Mouse (Mus musculus) CH12.LX (cell line): Measurements from ENCODE around the gene Per1. TPM values are rescaled to one million over a fixed set of nuclear protein-coding genes. Genes with fewer than 3 reads are reported as not detected.

Source experiments
- DNase-seq: peaks from one replicate; pipeline ENCODE4 v3.0.0-alpha.2; 2013; ENCODE audit errors: extremely low read depth
- H3K27ac ChIP-seq: 2 replicates; pipeline ENCODE4 v1.5.1; 2012; ENCODE audit warnings: low read depth, mild to moderate bottlenecking, control low read depth, moderate library complexity; ENCODE audit not compliant: insufficient read depth
- H3K27me3 ChIP-seq: replicated peaks from 2 replicates; pipeline ENCODE3; 2012; ENCODE audit warnings: inconsistent platforms
- H3K36me3 ChIP-seq, 2 experiments: replicated peaks in 1 of 2; 2 replicates each; pipeline versions ENCODE3 to v1.6.1; 2012; ENCODE audit warnings: inconsistent platforms in 1 of 2, low read length in 1 of 2, mild to moderate bottlenecking in 1 of 2, mixed read lengths in 1 of 2, moderate library complexity in 1 of 2; ENCODE audit not compliant: control insufficient read depth in 1 of 2, insufficient read depth in 1 of 2
- H3K4me1 ChIP-seq, 2 experiments: 2 replicates each; pipeline ENCODE4 v1.6.1; 2012; ENCODE audit warnings: inconsistent platforms in 1 of 2, moderate library complexity in 1 of 2; ENCODE audit not compliant: insufficient read depth in 2 of 2, control insufficient read depth in 1 of 2
- H3K4me2 ChIP-seq: 2 replicates; pipeline ENCODE4 v1.6.1; 2012; ENCODE audit warnings: low read depth, mild to moderate bottlenecking, control low read depth; ENCODE audit not compliant: poor library complexity, insufficient read depth, severe bottlenecking
- H3K4me3 ChIP-seq, 3 experiments: fragments of 150-350 bp in 1 of 3; sonication (generic) in 1 of 3; replicated peaks in 1 of 3; 2 replicates each; pipeline versions ENCODE3 to v1.5.1; 2011 to 2012; ENCODE audit warnings: low read depth in 2 of 3, low read length in 2 of 3, mild to moderate bottlenecking in 2 of 3, moderate library complexity in 2 of 3, control low read depth in 1 of 3, improper control_type of control experiment in 1 of 3, inconsistent platforms in 1 of 3, mixed read lengths in 1 of 3; ENCODE audit not compliant: poor library complexity in 1 of 3
- H3K79me2 ChIP-seq: replicated peaks from 2 replicates; pipeline ENCODE4 v1.6.1; 2012; ENCODE audit warnings: mild to moderate bottlenecking, moderate library complexity; ENCODE audit not compliant: control insufficient read depth, poor library complexity, insufficient read depth, severe bottlenecking; ENCODE audit errors: extremely low read depth
- H3K9ac ChIP-seq: 2 replicates; pipeline ENCODE4 v1.6.1; 2012; ENCODE audit warnings: low read depth, mild to moderate bottlenecking, control low read depth, moderate library complexity; ENCODE audit not compliant: insufficient read depth
- H3K9me3 ChIP-seq: replicated peaks from 2 replicates; pipeline ENCODE3; 2012; ENCODE audit warnings: low read length, inconsistent platforms, mixed read lengths
- BHLHE40 ChIP-seq: IDR thresholded peaks from 2 replicates; pipeline ENCODE4 v1.6.1; 2011; ENCODE audit warnings: mild to moderate bottlenecking, low read depth, low read length, improper control_type of control experiment
- CHD1 ChIP-seq: IDR thresholded peaks from 2 replicates; pipeline ENCODE4 v1.6.1; 2012; ENCODE audit warnings: low read depth, low read length, improper control_type of control experiment, inconsistent platforms
- CHD2 ChIP-seq: IDR thresholded peaks from 2 replicates; pipeline ENCODE4 v1.6.1; 2011; ENCODE audit warnings: low read length, improper control_type of control experiment
- ELF1 ChIP-seq: IDR thresholded peaks from 2 replicates; pipeline ENCODE4 v1.6.1; 2014; ENCODE audit warnings: low read depth, mild to moderate bottlenecking, inconsistent platforms, low read length, improper control_type of control experiment
- HCFC1 ChIP-seq: IDR thresholded peaks from 2 replicates; pipeline ENCODE4 v1.6.1; 2012; ENCODE audit warnings: low read depth, mild to moderate bottlenecking, inconsistent platforms, low read length, improper control_type of control experiment
- JUN ChIP-seq: IDR thresholded peaks from 2 replicates; pipeline ENCODE4 v1.6.1; 2011; ENCODE audit warnings: low read depth, mild to moderate bottlenecking, low read length, improper control_type of control experiment, moderate library complexity; ENCODE audit not compliant: insufficient read depth
- JUND ChIP-seq: conservative IDR thresholded peaks from 2 replicates; pipeline ENCODE4 v1.6.1; 2011; ENCODE audit warnings: low read depth, low read length, improper control_type of control experiment
- KAT2A ChIP-seq: IDR thresholded peaks from 2 replicates; pipeline ENCODE4 v1.6.1; 2012; ENCODE audit warnings: low read length, improper control_type of control experiment, inconsistent platforms; ENCODE audit not compliant: insufficient replicate concordance
- PAX5 ChIP-seq: IDR thresholded peaks from 2 replicates; pipeline ENCODE4 v1.6.1; 2012; ENCODE audit warnings: low read length, inconsistent platforms, mixed read lengths
- POLR2A ChIP-seq: IDR thresholded peaks from 2 replicates; pipeline ENCODE4 v1.6.1; 2011; ENCODE audit warnings: low read depth, mild to moderate bottlenecking, improper control_type of control experiment, low read length
- POLR2AphosphoS2 ChIP-seq: IDR thresholded peaks from 2 replicates; pipeline ENCODE4 v1.6.1; 2011; ENCODE audit warnings: low read depth, low read length, improper control_type of control experiment
- RAD21 ChIP-seq: IDR thresholded peaks from 2 replicates; pipeline ENCODE4 v1.6.1; 2011; ENCODE audit warnings: low read depth, mild to moderate bottlenecking, low read length, improper control_type of control experiment, moderate library complexity
- SIN3A ChIP-seq: IDR thresholded peaks from 2 replicates; pipeline ENCODE4 v1.6.1; 2012; ENCODE audit warnings: low read length, improper control_type of control experiment, inconsistent platforms
- SMC3 ChIP-seq: IDR thresholded peaks from 2 replicates; pipeline ENCODE4 v1.6.1; 2011; ENCODE audit warnings: low read depth, low read length, improper control_type of control experiment
- TBP ChIP-seq: conservative IDR thresholded peaks from 2 replicates; pipeline ENCODE4 v1.6.1; 2011; ENCODE audit warnings: low read depth, low read length, improper control_type of control experiment
- UBTF ChIP-seq: IDR thresholded peaks from 2 replicates; pipeline ENCODE4 v1.6.1; 2012; ENCODE audit warnings: low read depth, mild to moderate bottlenecking, inconsistent platforms, low read length, improper control_type of control experiment, moderate library complexity
- USF1 ChIP-seq: IDR thresholded peaks from 2 replicates; pipeline ENCODE4 v1.6.1; 2014; ENCODE audit warnings: low read depth, mild to moderate bottlenecking, inconsistent platforms, low read length, improper control_type of control experiment
- USF2 ChIP-seq: conservative IDR thresholded peaks from 2 replicates; pipeline ENCODE4 v1.6.1; 2011; ENCODE audit warnings: low read depth, low read length, improper control_type of control experiment
- ZKSCAN1 ChIP-seq: IDR thresholded peaks from 2 replicates; pipeline ENCODE4 v1.6.1; 2012; ENCODE audit warnings: low read depth, inconsistent platforms, low read length, improper control_type of control experiment, borderline replicate concordance
- dilution Hi-C: fragments of 300-500 bp; cut with MboI; formaldehyde crosslinking; loops from 2 replicates; pipeline ENCODE4 v1.14.3; 2020; ENCODE audit warnings: low sequenced_read_pairs; ENCODE audit not compliant: extremely low pct_unique_long_range_greater_than_20kb, extremely low pct_ligation_motif_present
- in situ Hi-C: fragments of 300-500 bp; cut with MboI; formaldehyde crosslinking; loops from 3 replicates; pipeline ENCODE4 v1.14.3; 2019; ENCODE audit warnings: low sequenced_read_pairs, low pct_ligation_motif_present, low pct_unique_long_range_greater_than_20kb, mixed read lengths
- polyA plus RNA-seq: library from polyadenylated mRNA; unstranded; fragments of >175 nt; gene quantifications from 2 replicates; pipeline ENCODE4 v1.2.1, GENCODE M21; 2012; ENCODE audit warnings: low read depth; ENCODE audit not compliant: insufficient read length
- total RNA-seq, 2 experiments: library from RNA; depleted of rRNA; stranded (reverse); fragments of 300-350 nt in 1 of 2; fragments of >200 nt in 1 of 2; gene quantifications; 2 replicates each; pipeline ENCODE4 v1.2.3; 2012 to 2014

Per1 gene
- total and polyA plus RNA-seq, 3 experiments: 2.8 to 38.3 (median 11.8) TPM

DNA sequence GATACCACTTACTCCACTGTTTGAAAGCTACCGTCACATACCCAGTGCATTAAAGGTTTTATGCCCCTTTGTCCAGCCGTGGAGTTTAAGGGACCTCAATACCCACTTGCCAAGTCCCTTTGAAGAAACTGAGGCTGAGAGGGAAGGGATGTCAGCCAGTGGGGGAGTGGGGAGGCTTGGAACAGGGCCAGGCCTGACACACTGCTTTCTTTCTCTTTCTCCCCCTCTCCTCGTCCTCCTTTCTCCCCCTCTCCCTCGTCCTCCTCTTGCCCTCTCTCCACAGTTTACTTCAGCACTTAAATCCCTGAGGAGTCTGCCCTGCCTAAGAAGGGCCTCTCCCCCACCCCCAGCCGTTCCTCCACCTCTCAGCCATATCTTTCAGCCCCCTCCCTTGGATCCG, 4.7 kb upstream of the Per1 start:
- Histone ChIP-seq H3K27ac (peak overlapping the region; percentile 39), H3K4me3 (peak overlapping the region in 1 of 3 experiments; percentile 18), H3K4me2 (peak overlapping the region; percentile 71), H3K9ac (peak overlapping the region; percentile 4; the same call in 1 of the 2 replicates), H3K4me1 (peaks cover 23 to 59% of the 10 kb centered on the region in 2 experiments), H3K9me3 (no peaks in the 10 kb centered on the region), H3K79me2 (peaks cover 29% of the 10 kb centered on the region), H3K36me3 (peaks cover 23 to 37% of the 10 kb centered on the region in 2 experiments), H3K27me3 (peaks cover 18% of the 10 kb centered on the region)
- in situ Hi-C loops: loop anchor here (25.0 kb wide), 1 partner anchor 922 kb away; the partner anchor contains the start of genes Acadvl, Dlg4 and Dvl2
- TF ChIP-seq CHD2 (no peak), UBTF (no peak), POLR2AphosphoS2 (no peak), USF2 (no peak), CHD1 (no peak), KAT2A (no peak), SIN3A (no peak), JUN (no peak), POLR2A (no peak), HCFC1 (no peak)
- no peak for DNase-seq
- dilution Hi-C loops: no loop called here

GRCm38 (mm10) chr11:69091566-69092385, 3.2 kb upstream of the Per1 start:
- H3K4me3 ChIP-seq: no peak overlapping the region
- peaks cover 29% of the 10 kb centered on the region for H3K79me2 ChIP-seq
- TF ChIP-seq TBP (no peak), ELF1 (no peak), JUND (no peak), SIN3A (no peak), ZKSCAN1 (no peak), PAX5 (no peak), POLR2AphosphoS2 (no peak), SMC3 (no peak), JUN (no peak), BHLHE40 (no peak), KAT2A (no peak), RAD21 (no peak), USF1 (no peak)
- H3K27ac ChIP-seq: no peak overlapping the region
- H3K36me3 ChIP-seq: peaks cover 23 to 37% of the 10 kb centered on the region in 2 experiments
- dilution Hi-C loops: no loop called here
- in situ Hi-C loops: loop anchor here (25.0 kb wide), 1 partner anchor 921 kb away; the partner anchor contains the start of genes Acadvl, Dlg4 and Dvl2
- H3K4me1 ChIP-seq: peaks cover 23 to 73% of the 10 kb centered on the region in 2 experiments
- H3K27me3 ChIP-seq: peaks cover 13% of the 10 kb centered on the region
- no peak overlapping the region for H3K4me2 ChIP-seq
- DNase-seq: no peak
- H3K9ac ChIP-seq: no peak overlapping the region
- H3K9me3 ChIP-seq: no peaks in the 10 kb centered on the region
